Mouse (Mus musculus) small intestine, adult 2 months (tissue): Measurements from ENCODE around the gene Itgb1bp1. TPM values are rescaled to one million over a fixed set of nuclear protein-coding genes. Genes with fewer than 3 reads are reported as not detected.

ENCODE experiments used
- H3K27ac ChIP-seq: fragments of 200-500 bp; 2 replicates; pipeline ENCODE4 v1.5.1; 2012; ENCODE audit warnings: low read depth, low read length, control low read depth, inconsistent platforms; ENCODE audit not compliant: insufficient read depth
- H3K27me3 ChIP-seq: fragments of 200-500 bp; 2 replicates; pipeline ENCODE4 v1.6.1; 2012; ENCODE audit warnings: mild to moderate bottlenecking, moderate library complexity, low read length, inconsistent platforms; ENCODE audit not compliant: control insufficient read depth, insufficient read depth
- H3K36me3 ChIP-seq: fragments of 200-500 bp; 2 replicates; pipeline ENCODE4 v1.6.1; 2012; ENCODE audit warnings: mild to moderate bottlenecking, low read length, control low read depth, inconsistent platforms; ENCODE audit not compliant: control insufficient read depth, insufficient read depth
- H3K4me1 ChIP-seq: fragments of 200-500 bp; 2 replicates; pipeline ENCODE4 v1.6.1; 2012; ENCODE audit warnings: low read length, inconsistent platforms, mixed read lengths; ENCODE audit not compliant: control insufficient read depth, insufficient read depth, insufficient read length
- H3K4me3 ChIP-seq: fragments of 200-500 bp; 2 replicates; pipeline ENCODE4 v1.5.1; 2012; ENCODE audit warnings: low read depth, mild to moderate bottlenecking, control low read depth, inconsistent platforms, low read length, moderate library complexity
- CTCF ChIP-seq: fragments of 200-500 bp; IDR thresholded peaks from 2 replicates; pipeline ENCODE4 v1.5.1; 2012; ENCODE audit warnings: low read depth, mild to moderate bottlenecking, control low read depth, inconsistent platforms, low read length, moderate library complexity, mixed read lengths; ENCODE audit not compliant: insufficient replicate concordance, insufficient read length; ENCODE audit errors: extremely low read depth
- POLR2A ChIP-seq: fragments of 200-500 bp; IDR thresholded peaks from 2 replicates; pipeline ENCODE4 v1.6.1; 2012; ENCODE audit warnings: low read depth, mild to moderate bottlenecking, control low read depth, inconsistent platforms, low read length, moderate library complexity
- WGBS: fragments of 180-500 bp; shearing (Covaris S2); methylation state at CpG from one replicate; pipeline ENCODE4 v1.1.7; 2018; 5-methylcytosine and 5-hydroxymethylcytosine counted together
- polyA plus RNA-seq: library from polyadenylated mRNA; depleted of rRNA; stranded (reverse); fragments of >200 nt; gene quantifications from 2 replicates; pipeline ENCODE4 v1.2.3, GENCODE M21; 2012

The Itgb1bp1 gene
- polyA plus RNA-seq, 1 experiment, result 3.7 TPM

DNA sequence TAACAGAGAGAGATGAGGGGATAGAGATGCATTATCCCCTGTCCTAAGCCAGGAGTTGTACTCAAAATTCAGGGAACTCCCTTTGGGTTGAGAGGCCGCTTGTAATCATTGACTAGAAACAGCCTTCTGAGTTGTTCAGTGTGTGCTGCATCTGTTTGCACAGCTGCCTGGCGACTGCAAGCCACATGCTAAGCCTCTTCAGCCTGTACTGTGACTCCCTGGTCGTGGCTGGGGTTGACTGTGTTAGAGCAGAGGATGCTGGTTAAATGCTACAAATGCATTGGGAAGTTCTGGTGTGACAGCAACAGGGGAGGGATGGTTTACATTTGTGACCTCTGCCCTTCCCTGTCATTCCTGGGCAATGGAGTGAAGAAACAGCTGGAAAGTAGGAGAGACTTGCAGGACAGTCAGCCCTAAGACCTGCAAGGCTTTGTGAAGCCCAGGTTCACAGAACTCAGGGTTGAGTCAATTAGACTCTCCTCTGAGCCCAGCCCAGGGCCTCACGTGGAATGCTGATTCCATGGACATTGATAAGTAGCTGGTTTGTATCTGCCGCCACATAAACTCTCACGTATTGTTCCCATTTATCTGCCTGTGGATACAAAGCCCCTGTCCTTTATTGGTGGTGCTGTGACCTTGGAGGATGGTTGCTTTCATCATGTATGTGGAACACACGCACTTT lies 38.2 kb downstream of the Itgb1bp1 start:
- no peak for TF ChIP-seq POLR2A
- TF ChIP-seq CTCF, result no peak
- H3K27me3 ChIP-seq, result no peaks in the 10 kb centered on the region
- H3K36me3 ChIP-seq, result peaks cover 27% of the 10 kb centered on the region
- H3K4me3 ChIP-seq, result no peak overlapping the region
- no peaks in the 10 kb centered on the region for H3K4me1 ChIP-seq
- H3K27ac ChIP-seq, result no peak overlapping the region
- WGBS, result 64% methylated on average over 7 of the region's 7 CpGs

GRCm38 (mm10) chr12:21244375-21244960 lies 41.6 kb downstream of the Itgb1bp1 start:
- no peaks in the 10 kb centered on the region for H3K27me3 ChIP-seq
- TF ChIP-seq CTCF, result no peak
- TF ChIP-seq POLR2A, result no peak
- H3K36me3 ChIP-seq, result peaks cover 20% of the 10 kb centered on the region
- H3K4me1 ChIP-seq, result peaks cover 2% of the 10 kb centered on the region; the same call in 1 of the 2 replicates
- H3K27ac ChIP-seq, result no peak overlapping the region
- WGBS, result 96% methylated on average over 11 of the region's 11 CpGs
- H3K4me3 ChIP-seq, result no peak overlapping the region

DNA sequence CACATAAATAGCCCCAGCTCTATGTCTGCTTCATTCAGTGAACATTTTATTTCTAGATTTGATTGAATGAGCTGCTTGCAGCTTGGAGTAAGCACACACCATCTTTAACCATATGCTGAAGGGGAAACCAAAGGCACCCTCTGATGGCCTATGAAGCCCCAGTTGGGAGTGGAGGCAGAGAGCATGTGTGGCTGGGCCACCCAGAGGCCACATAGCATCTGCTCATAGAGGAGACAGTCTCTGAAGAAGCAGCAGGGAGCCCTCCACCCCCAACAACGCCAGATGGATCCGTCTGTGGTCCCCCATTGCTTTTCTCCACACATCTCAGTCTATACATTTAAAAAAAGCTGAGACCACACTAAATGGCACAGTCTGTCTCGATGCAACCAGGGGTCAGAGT lies 44.1 kb downstream of the Itgb1bp1 start:
- 91% methylated on average over 3 of the region's 3 CpGs for WGBS
- Histone ChIP-seq H3K4me1 (peaks cover 2% of the 10 kb centered on the region; the same call in 1 of the 2 replicates), H3K36me3 (peaks cover 20% of the 10 kb centered on the region), H3K4me3 (no peak overlapping the region), H3K27ac (no peak overlapping the region), H3K27me3 (no peaks in the 10 kb centered on the region)
- no peak for TF ChIP-seq CTCF
- no peak for TF ChIP-seq POLR2A

- Histone ChIP-seq H3K36me3 (peaks cover 40% of the 10 kb centered on the region), H3K4me3 (no peak overlapping the region)
- 95% methylated on average over 2 of the region's 2 CpGs for WGBS
These were observed 51.5 kb downstream of the Itgb1bp1 start for GRCm38 (mm10) chr12:21234560-21234959.

DNA sequence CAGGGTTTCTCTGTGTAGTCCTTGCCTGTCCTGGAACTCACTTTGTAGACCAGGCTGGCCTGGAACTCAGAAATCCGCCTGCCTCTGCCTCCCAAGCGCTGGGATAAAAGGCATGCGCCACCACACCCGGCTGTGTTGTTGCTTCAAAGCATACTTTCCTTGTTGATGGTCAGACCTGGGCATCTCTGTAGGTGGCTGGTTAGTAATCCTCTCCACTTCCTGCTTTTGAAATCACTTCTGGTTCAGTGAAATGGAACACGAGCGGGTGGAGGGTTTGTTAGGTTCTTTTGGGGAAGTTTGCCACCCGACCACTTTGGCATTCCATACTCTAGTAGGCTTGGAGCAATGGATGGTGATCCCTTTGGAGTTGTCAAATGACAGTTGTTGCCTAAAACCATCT lies 52.4 kb downstream of the Itgb1bp1 start:
- Histone ChIP-seq H3K27me3 (no peaks in the 10 kb centered on the region), H3K36me3 (peaks cover 36% of the 10 kb centered on the region), H3K27ac (no peak overlapping the region), H3K4me3 (no peak overlapping the region), H3K4me1 (no peaks in the 10 kb centered on the region)
- 89% methylated on average over 7 of the region's 7 CpGs for WGBS
- no peak for TF ChIP-seq POLR2A
- no peak for TF ChIP-seq CTCF

More at GRCm38 (mm10) chr12:21234560-21234959, 51.5 kb downstream of the Itgb1bp1 start:
- no peak for TF ChIP-seq CTCF
- no peak for TF ChIP-seq POLR2A
- H3K27ac ChIP-seq, result no peak overlapping the region
- no peaks in the 10 kb centered on the region for H3K4me1 ChIP-seq
- no peaks in the 10 kb centered on the region for H3K27me3 ChIP-seq

DNA sequence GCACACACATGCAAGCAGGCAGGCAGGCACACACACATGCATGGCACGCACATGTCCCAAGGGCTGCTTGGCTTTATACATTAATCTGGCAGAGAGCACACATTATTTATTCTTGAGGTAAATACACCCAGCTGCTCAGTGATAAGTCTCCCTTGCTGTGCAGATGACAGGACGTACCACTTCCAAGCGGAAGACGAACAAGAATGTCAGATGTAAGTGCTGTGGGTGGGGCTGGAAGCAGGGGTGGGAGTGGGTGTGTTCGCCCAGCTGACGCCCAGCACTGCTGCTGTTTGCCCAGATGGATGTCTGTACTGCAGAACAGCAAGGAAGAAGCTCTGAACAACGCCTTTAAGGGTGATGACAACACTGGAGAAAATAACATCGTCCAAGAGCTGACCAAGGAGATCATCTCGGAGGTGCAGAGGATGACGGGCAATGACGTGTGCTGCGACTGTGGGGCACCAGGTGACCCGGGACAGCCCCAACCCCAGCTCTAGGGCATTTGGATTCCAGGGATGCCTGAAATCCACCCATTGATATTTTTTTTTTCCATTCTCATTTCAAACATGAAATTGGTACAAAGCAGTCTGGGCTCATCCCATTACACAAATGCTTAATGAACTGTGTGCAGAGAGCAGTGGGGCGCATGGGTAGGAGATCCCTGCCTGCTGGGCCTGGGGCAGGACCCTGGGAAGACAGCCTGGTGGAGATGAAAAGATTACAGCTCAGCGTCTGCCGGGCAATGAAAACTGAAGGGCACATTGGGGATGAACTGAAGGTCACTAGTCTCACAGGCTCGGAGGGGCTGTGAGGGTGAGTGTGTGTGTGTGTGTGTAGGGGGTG lies 56.8 kb downstream of the Itgb1bp1 start:
- Histone ChIP-seq H3K27ac (no peak overlapping the region), H3K4me1 (peaks cover 23% of the 10 kb centered on the region; the same call in 1 of the 2 replicates), H3K4me3 (no peak overlapping the region), H3K27me3 (no peaks in the 10 kb centered on the region), H3K36me3 (peaks cover 19% of the 10 kb centered on the region)
- TF ChIP-seq CTCF, result no peak
- 84% methylated on average over 17 of the region's 17 CpGs for WGBS

DNA sequence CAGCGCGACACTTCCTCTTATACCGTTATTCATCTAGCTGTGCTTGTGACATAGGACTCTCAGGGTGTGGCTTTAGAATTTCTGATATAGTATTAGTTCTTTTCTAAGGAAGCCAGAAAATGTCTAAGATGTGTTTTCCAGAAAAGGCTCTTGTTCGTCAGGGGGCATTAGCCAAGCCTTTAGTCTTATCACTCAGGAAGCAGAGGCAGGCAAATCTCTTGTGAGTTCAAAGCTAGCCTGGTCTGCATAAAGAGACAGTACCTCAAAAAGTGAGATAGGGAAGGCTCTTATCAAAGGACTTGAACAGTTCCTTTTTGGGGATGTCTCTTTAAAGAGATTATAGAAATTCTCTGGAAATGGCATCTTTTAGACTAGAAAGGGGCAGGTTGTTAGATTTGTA lies 57.4 kb downstream of the Itgb1bp1 start:
- H3K4me3 ChIP-seq, result no peak overlapping the region
- no peaks in the 10 kb centered on the region for H3K27me3 ChIP-seq
- TF ChIP-seq POLR2A (no peak), CTCF (no peak)
- WGBS, result 83% methylated on average over 4 of the region's 4 CpGs
- H3K27ac ChIP-seq, result no peak overlapping the region
- peaks cover 16% of the 10 kb centered on the region for H3K36me3 ChIP-seq
- peaks cover 29% of the 10 kb centered on the region; the same call in 1 of the 2 replicates for H3K4me1 ChIP-seq
